Mouse (Mus musculus): Measurements from ENCODE around the gene Fam228b.
"Not testable (repeated sequence)": the region's sequence is repeated elsewhere in the genome, so short reads cannot be mapped to it uniquely, and the experiment has no call there.

The Fam228b gene

DNA sequence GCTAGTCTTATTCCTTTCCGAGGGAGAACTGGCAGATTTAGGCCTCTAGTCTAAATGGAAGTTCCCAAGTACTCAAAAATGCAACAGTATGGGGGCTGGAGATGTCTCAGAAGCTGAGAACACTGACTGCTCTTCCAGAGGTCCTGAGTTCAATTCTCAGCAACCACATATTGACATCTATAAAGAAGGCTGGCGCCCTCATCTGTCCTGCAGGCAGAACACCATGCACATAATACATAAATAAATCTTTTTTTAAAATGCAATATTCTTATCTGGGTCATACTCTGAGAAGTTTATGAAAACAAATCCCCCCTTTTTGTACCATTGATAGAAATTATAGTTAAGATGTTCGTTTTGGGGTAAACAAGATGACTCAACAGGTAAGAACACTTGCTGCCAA is 26.9 kb downstream of the Fam228b start:
- in situ Hi-C loops (cut with MboI, MseI): no loop called here

DNA sequence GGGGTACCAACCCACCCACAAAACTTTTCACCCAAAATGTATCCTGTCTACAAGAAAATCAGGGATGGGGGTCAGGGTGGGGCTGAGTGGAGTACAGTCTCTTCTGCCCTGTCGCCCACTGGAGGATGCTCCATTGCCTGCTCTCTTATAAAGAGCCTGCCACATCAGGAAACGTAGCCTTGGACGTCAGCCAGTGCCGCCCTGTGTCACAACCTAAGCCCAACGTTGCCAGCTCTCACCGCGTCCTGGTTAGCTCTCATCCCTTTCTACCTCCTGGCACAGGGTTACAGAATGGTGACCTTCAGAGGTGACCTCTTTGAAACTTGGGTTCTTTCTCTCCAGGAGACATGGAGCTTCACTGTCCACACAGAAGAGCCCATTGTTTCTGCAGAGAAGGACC is 28.2 kb downstream of the Fam228b start:
- in situ Hi-C loops (cut with MboI, MseI): no loop called here

DNA sequence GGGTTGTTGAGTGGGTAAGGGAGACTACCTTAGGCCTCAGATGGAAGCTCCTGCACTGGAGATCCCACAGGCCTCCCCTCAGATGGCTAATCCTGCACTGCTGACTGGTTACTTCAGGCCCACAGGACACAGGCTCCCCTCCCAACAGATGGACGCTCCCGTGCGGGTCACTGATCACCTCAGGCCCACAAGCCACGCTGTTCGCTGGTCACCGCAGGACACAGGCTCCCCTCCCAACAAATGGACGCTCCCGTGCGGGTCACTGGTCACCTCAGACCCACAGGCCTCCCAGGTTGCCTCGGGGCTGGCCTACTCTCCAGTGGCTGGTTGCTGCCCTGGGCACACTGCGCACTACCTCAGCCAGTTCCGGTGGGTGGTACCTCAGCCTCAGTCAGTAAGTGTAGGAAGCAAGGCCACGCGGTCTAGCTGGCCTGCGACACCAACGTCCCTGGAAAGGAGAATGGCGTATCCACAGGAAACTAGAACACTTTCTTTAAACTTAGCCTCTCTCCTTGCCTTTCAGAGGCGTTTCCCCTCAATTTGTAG is 31.0 kb downstream of the Fam228b start, which contains the start of gene Fam228a:
Gene Fam228a, minus strand, starts transcription at position 400 of the 546 bp plus-strand sequence.
- in situ Hi-C loops (cut with MboI, MseI): no loop called here

DNA sequence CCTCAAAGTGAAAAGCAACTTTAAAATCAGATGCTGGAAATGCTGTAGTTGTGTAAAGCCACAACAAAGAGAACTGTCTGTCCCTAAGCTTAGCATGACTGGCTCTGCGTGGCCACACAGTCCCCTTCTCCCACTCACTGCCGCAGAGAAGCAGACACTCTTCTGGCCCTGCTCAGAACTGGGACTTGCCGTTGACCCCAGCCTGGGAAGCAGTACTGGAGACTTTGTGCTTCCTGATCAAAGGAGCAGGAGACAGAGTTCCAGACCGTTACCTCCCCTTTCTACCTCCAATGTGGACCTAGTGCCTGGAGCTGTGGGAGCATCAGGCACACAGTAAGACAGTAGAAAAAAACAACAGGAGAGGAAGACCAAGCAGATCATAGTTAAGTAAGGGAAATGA is 36.7 kb downstream of the Fam228b start:
- in situ Hi-C loops (cut with MboI, MseI): no loop called here

DNA sequence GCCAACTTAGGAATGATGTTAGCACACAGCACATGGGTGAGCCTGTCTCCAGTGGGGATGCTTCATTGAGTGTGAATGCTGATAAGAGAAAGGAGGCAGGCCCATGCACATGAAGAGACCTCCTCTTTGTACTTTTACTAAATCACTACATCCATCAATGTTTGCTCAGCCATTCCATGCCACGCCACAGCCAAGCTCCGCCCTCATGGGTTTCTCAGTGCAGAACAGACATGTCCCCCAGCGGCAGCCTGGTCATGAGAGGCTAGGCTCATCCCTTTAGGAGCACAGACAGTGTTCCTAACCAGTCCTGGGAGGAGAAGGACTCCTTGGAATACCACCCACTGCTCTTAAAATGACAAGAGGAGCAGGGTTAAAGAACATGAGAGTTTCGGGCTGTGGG is 37.4 kb downstream of the Fam228b start:
- in situ Hi-C loops (cut with MboI, MseI): no loop called here

DNA sequence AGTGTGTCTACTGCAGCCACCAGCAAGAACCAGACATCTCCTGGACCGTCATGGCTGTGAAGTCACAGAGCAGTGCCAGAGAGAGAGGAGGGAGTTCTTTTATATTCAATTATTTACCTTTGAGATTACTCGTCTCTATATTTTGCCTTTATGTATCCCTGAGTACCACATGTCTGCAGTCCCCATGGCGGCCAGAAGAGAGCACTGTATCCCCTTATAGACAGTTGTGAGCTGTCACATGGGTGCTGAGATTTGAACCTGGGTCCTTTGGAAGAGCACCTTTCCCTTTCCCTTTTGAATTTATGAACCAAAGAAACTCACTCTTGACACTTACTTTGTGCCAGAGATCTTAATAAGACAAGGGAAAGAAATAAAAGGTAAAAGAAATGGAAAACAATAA is 39.9 kb downstream of the Fam228b start:
- in situ Hi-C loops (cut with MboI, MseI): no loop called here

DNA sequence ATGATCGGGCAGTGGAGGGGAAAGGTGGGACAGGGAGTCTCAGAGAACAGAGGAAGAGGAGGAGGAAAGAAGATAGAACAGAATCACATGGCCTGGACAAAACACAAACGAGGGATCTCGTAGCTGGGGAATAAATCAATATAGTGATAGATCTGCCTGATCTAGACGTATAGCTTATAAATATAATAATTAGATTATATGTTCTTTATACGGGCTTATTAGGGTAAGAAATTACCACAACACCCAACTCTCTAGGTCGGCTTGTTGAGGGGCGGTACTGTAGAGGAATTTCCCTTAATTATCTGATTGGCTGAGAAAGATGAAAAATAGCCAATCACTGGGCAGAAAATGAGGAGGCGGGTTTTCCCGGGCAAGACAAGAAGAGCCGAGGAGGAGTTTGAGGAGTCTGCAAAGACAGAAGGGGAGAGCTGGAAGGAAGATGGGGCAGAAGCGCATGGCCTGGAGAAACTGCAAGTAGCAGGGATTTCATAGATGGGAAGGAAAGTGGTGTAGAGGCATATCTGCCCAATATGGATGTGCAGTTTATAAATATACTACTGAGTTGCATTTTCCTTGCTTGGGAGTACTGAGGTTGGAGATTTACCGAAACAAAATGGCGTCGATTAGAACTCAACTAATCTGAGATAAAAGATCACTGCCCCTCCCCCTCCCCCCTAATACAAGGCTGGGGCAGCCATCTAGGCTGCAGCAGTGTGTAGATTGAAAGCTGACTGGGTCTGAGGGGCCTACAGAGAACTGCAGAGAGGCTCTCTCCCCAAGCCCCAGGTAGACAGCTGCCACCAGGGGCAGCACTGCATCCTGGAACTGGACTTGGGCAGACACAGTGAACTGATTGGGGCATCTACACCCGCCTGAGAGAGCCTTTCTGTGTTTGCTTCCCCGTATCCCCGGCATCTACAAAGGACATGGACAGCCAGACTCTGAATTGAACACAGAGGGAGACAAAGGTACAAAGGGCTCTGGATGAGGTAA is 49.0 kb downstream of the Fam228b start:
- in situ Hi-C loops (cut with MboI, MseI): no loop called here

DNA sequence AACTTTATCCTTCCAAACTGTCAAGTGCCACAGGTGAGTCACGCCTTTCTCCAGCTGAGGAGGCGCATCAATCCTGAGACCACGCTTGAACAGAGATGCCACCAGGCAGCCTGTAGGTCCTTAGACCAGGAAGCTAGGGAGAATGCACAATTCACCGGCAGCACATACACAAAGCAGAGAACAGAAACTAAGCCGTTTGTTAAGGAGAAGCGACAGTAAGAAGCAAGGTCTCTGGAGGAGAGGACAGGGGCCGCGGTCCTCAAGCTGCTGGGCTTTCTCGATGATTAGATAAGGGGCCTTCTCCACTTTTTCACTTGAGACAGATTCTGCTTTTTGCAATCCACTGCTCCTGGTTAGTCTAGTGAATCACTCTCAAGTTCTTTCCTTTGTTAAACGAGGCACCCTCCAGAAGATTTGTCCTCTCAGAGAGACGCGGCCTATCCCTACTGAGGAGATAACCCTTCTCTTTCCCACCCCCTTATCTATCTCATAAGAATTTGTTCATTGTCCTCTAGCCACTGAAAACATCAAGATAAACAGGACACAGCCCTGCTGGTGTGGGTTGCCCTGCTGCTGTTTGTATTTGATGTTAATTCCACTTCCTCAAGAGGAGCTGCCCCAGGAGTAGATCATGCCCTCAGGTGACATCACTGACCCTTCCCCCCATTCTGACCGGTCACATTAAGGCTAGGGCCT is 49.9 kb downstream of the Fam228b start:
- in situ Hi-C loops (cut with MboI, MseI): no loop called here

DNA sequence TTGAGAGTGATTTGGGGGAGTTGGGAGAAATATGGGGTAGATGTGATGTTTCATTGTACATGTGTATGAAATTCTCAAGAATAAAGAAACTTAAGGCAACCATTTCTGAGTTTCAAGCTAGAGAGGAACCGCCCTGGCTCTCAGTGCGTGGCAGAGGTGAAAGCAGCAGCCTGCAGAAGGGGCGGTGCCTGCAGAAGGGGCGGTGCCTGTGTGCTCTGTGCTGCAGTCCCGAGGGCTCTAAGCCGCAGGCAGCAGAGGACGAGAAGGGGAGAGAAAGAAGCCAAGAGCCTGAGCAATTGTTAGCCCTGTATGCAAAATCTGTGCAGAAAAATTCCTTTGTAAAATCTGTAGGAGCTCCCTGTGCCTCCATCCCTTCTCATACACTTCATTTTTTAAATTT is 51.6 kb downstream of the Fam228b start:
- in situ Hi-C loops (cut with MboI, MseI): no loop called here

DNA sequence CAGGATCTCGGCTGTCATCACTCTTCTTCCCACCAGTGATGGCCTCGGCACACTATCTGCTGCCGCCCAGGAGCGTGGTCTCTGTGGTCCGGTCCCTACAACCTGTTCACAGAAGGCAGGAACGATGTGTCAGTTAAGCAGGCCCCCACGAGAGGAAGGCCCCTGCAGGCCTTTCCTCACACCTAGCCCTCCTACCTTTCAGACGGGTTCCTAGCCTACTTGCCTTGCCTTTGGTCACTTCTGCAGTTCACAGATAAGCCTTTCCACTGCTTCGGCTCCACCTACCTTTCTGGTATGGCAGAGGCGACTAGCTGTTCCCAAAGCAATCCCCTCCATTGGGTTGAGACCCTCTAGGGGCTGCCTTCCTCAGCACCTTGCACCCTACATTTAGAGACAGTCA is 53.5 kb downstream of the Fam228b start:
- in situ Hi-C loops (cut with MboI, MseI): no loop called here

DNA sequence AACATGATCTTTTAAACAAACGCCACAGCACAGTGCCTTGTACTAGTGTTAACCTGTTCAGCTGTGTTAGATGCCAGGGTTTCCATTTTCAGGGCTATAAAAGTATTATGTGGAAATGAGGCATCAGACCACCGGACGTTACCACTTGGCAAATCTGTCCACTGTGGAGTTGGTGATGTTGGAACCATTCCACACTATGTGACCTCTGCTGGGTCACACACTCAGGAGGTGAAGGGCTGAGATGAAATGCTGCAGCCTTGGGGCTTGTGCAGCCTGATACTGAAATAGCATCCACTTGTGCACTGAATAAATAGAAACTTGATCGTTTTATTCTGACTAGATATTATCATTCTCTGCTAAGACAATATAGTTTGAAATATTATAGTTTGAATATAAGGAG is 55.7 kb downstream of the Fam228b start:
- in situ Hi-C loops (cut with MboI, MseI): no loop called here

DNA sequence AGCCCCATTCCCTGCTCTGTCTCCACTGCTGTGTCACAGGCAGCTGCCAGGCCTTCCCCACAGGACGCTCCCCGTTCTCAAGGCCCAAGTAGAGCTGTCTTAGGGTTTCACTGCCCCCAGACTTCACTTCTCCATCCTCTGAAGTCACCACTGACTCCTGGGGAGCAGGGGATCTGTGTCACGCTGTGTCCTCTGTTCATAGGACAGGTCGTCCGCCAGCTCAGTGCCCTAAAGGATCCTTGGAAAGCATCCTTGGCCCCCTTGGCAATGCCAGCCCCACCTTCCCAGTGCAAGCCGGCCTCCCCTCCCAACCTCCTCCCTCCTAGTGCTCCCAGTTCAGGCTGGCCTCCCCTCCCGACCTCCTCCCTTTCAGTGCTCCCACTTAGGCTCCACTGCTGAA is 59.1 kb downstream of the Fam228b start:
- in situ Hi-C loops (cut with MboI, MseI): no loop called here

DNA sequence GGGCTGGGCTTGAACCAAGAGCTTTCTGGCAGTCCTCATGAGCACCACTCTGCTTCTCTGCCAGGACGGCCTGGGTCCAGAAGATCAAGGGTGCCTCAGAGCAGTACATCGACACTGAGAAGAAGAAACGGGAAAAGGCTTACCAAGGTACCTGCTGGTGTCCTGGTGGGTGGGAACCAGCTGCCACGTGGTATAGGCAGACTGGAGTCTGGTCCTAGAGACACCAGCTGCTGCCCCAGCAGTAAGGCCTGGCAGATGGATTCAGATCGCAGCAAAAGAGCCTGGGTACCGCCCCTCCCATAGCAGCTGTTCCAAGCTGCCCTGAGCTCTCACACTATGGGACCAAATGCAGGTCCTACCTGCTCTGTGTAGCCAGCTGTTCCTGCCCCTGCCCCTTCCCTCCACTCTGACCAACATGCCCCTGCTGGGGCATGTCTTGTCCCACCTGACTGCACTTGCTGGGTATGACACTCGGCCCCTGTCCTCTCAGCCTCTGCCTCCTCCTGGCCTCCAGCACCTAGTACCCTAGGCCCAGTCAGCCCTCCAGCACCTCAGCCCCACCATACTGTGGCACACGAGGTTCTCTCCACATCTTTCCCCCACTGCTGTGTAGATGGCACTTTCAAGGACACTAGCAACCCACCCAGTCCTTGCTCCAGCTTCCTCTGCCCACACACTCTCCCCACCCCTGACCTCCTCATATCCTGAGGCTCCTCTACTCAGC is 60.0 kb downstream of the Fam228b start:
- in situ Hi-C loops (cut with MboI, MseI): no loop called here

DNA sequence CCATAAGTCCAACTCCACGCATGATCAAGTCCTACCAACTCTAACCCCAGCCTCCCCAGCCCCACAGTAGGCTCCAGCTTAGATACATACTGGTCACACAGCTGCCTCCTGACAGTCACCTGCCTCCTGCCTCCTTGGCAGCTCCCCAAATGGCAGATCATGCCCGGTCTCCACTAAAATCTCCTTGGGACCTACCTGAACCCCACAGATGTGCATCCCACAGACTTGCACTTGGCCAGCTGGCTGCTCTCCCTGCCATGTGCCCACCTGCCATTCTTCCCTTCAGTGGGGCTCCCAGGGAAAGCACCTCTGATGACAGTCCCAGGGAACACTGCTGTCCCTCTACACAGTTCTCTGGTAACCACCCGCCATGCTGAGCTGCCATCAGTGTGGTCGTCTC is 60.8 kb downstream of the Fam228b start:
- in situ Hi-C loops (cut with MboI, MseI): no loop called here

DNA sequence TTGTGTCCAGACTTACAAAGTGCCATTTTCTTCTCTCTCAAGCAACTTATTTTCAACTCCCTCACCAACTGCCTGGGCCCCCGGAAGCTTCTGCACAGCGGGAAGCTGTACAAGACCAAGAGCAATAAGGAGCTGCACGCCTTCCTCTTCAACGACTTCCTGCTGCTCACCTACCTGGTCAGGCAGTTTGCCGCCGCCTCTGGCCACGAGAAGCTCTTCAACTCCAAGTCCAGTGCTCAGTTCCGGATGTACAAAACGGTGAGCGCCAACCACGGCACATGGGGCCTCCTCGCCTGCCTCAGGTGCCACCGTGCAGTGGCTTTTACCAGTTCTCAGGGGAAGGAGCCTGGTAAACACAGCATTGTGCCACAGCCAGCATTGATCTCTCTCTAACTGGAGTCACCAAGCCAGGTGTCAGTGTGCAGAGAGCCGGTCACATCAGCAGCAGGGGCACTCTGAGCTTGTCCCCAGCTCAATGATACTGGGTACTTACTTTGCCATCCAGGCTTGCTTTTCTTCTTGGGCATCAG is 61.5 kb downstream of the Fam228b start:
- in situ Hi-C loops (cut with MboI, MseI): no loop called here

DNA sequence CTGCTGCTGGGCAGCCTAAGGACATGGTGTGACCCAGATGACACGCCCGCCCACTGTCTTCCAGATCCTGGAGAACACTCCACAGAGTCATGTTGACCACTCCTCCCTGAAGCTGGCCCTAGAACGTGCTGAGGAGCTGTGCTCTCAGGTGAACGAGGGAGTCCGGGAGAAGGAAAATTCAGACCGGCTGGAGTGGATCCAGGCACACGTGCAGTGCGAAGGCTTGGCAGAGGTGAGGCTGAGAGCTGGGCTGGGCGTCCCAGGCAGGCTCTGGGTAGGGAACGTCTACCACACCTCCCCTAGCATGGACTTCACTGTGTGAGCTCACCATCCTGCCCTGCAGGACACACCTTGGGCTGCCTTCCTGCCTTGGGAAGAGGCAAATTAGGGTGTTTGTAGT is 62.2 kb downstream of the Fam228b start:
- in situ Hi-C loops (cut with MboI, MseI): no loop called here

DNA sequence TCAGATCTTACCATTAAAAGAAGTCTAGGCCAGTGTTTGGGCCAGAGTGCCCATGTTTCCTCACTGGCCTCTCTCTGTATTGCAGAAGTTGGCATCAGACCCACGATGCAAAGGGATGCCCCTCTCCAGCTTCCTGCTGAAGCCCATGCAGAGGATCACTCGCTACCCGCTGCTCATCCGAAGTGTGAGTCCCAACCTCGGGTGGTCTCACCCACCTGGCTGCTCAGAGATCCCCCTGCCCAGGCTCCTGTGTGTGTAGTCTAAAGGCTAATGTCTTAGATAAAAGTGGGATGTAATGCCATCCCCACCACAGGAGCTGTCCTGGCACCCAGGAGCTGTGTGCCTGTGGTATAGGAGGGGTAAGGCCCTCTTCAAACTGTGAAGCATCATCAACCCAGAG is 62.9 kb downstream of the Fam228b start:
- in situ Hi-C loops (cut with MboI, MseI): no loop called here

DNA sequence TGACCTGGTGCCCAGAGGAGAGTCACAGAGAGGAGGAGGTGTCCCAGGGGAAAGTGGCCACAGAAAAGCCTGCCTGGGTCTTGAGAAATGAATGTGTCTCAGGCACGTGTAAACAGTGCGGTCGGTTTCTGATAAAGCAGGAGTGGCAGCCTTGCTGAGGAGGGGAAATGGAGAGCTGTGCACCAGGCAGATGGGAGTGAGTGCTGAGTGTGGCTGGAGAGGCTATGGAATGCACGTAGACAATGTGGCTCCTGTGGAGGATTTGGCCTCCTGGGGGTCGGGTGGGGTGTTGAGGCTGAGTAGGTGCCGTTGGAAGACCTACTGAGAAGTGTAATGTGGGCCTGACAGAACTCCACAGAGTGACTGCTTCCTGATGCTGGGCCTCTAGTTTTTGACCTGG is 63.4 kb downstream of the Fam228b start:
- in situ Hi-C loops (cut with MboI, MseI): not testable (repeated sequence)

DNA sequence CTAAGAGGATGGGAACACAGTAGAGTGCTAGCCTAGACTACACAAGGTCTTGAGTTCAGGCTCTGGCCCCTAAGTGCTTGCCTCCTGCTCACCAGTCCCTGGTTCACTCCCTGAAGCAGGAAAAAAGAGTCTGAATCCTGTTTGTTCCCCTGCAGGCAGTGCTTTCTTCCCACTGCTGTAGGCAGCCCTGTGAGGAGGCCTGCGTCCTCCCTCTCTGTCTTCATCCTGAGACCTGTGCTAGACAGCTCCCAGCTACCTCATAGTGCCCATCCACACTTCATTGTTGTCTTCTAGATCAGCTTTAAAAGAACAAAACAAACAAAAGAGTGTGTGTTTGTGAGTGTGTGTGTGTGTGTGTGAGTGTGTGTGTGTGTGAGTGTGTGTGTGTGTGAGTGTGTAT is 74.5 kb downstream of the Fam228b start:
- in situ Hi-C loops (cut with MboI, MseI): no loop called here

DNA sequence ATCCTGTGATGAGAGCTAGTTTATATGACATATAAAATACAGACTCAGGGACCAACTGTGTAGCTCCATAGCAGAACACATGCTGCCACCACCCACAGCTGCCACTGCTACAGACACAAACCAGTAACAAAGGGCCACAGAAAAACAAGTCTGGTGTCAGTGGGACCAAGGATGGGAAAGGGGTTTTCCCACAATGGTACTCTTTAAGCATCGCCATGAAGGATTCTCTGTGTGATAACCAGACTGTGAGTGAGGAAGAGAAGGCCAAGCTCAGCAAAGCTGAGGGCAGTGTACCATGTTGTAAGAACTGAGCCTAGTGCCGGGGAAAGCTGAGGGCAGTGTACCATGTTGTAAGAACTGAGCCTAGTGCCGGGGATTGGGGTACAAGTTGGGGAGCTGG is 77.9 kb downstream of the Fam228b start:
- in situ Hi-C loops (cut with MboI, MseI): no loop called here

Data from regulatory T cell (primary cell).